Mouse (Mus musculus) E14TG2a.4 (cell line): ENCODE results near the gene Zfp987.
A peak's percentile ranks its signal among the peaks of the same experiment; 100 is the strongest.
"Not testable (repeated sequence)": the region's sequence is repeated elsewhere in the genome, so short reads cannot be mapped to it uniquely, and the experiment has no call there.

Source experiments
- H3K27me3 ChIP-seq: 2 replicates; pipeline ENCODE4 v1.6.1; 2014; ENCODE audit warnings: low read length, control low read depth; ENCODE audit not compliant: insufficient read depth
- H3K36me3 ChIP-seq: 2 replicates; pipeline ENCODE4 v1.6.1; 2014; ENCODE audit warnings: low read length, control low read depth; ENCODE audit not compliant: insufficient read depth
- H3K4me1 ChIP-seq: replicated peaks from 2 replicates; pipeline ENCODE4 v1.6.1; 2014; ENCODE audit warnings: low read depth, low read length, control low read depth
- H3K4me3 ChIP-seq: replicated peaks from 2 replicates; pipeline ENCODE4 v1.5.1; 2014; ENCODE audit warnings: mild to moderate bottlenecking, low read length
- H3K9me3 ChIP-seq: 2 replicates; pipeline ENCODE4 v1.6.1; 2014; ENCODE audit warnings: low read length, control low read depth
- CTCF ChIP-seq: conservative IDR thresholded peaks from 2 replicates; pipeline ENCODE4 v1.5.1; 2014; ENCODE audit warnings: low read length
- NANOG ChIP-seq: IDR thresholded peaks from 2 replicates; pipeline ENCODE4 v1.6.1; 2014; ENCODE audit warnings: borderline replicate concordance, low read length, mixed read lengths
- POU5F1 ChIP-seq: IDR thresholded peaks from 2 replicates; pipeline ENCODE4 v1.6.1; 2014; ENCODE audit warnings: low read length, borderline replicate concordance

Zfp987 gene

GRCm38 (mm10) chr4:146096998-146097397, at the start of gene Zfp987:
Zfp987 (plus strand) TSS chr4:146097298.
- H3K27me3 ChIP-seq, H3K9me3 ChIP-seq, H3K36me3 ChIP-seq, H3K4me1 ChIP-seq: not testable (repeated sequence)
- peak within 1 kb of the TSS; percentile 56 for H3K4me3 ChIP-seq

GRCm38 (mm10) chr4:146052536-146052935, 44.6 kb upstream of the Zfp987 start:
- H3K4me3 ChIP-seq, H3K4me1 ChIP-seq, H3K27me3 ChIP-seq, H3K36me3 ChIP-seq: not testable (repeated sequence)
- peaks cover 11% of the 10 kb centered on the region for H3K9me3 ChIP-seq

GRCm38 (mm10) chr4:146053445-146053844, 43.7 kb upstream of the Zfp987 start:
- H3K27me3 ChIP-seq, H3K4me1 ChIP-seq, H3K36me3 ChIP-seq, H3K4me3 ChIP-seq: not testable (repeated sequence)
- H3K9me3 ChIP-seq = peaks cover 14% of the 10 kb centered on the region

- H3K9me3 ChIP-seq = peaks cover 33% of the 10 kb centered on the region
- H3K36me3 ChIP-seq = no peaks in the 10 kb centered on the region
- no peak overlapping the region for H3K4me3 ChIP-seq
- H3K27me3 ChIP-seq = no peaks in the 10 kb centered on the region
- TF ChIP-seq POU5F1 = no peak
- no peak for TF ChIP-seq CTCF
- no peak for TF ChIP-seq NANOG
- H3K4me1 ChIP-seq = no peaks in the 10 kb centered on the region
Measured at GRCm38 (mm10) chr4:146055335-146055734, 41.8 kb upstream of the Zfp987 start.

- not testable (repeated sequence) for H3K36me3 ChIP-seq, H3K4me3 ChIP-seq, H3K4me1 ChIP-seq, H3K27me3 ChIP-seq
- peaks cover 57% of the 10 kb centered on the region for H3K9me3 ChIP-seq
Measured at GRCm38 (mm10) chr4:146058646-146059045, 38.5 kb upstream of the Zfp987 start.

- H3K36me3 ChIP-seq, H3K4me3 ChIP-seq, H3K4me1 ChIP-seq, H3K27me3 ChIP-seq: not testable (repeated sequence)
- peaks cover 61% of the 10 kb centered on the region for H3K9me3 ChIP-seq
Measured at GRCm38 (mm10) chr4:146059078-146059477, 38.0 kb upstream of the Zfp987 start.

- H3K27me3 ChIP-seq, H3K4me1 ChIP-seq, H3K36me3 ChIP-seq: not testable (repeated sequence)
- Histone ChIP-seq H3K9me3 (peaks cover 72% of the 10 kb centered on the region), H3K4me3 (0 out of 2 replicates have a peak overlapping the region, but pooled peaks have one; percentile 1)
Measured at GRCm38 (mm10) chr4:146059974-146060693, 37.0 kb upstream of the Zfp987 start.

- H3K9me3 ChIP-seq = peaks cover 76% of the 10 kb centered on the region
- H3K27me3 ChIP-seq, H3K4me3 ChIP-seq, H3K36me3 ChIP-seq, H3K4me1 ChIP-seq: not testable (repeated sequence)
Measured at GRCm38 (mm10) chr4:146061082-146061481, 36.0 kb upstream of the Zfp987 start.

- not testable (repeated sequence) for H3K4me1 ChIP-seq, H3K4me3 ChIP-seq, H3K36me3 ChIP-seq, H3K27me3 ChIP-seq
- H3K9me3 ChIP-seq = peaks cover 84% of the 10 kb centered on the region
Measured at GRCm38 (mm10) chr4:146062021-146062420, 35.1 kb upstream of the Zfp987 start.

GRCm38 (mm10) chr4:146063001-146063400, 34.1 kb upstream of the Zfp987 start:
- H3K4me1 ChIP-seq, H3K36me3 ChIP-seq, H3K27me3 ChIP-seq: not testable (repeated sequence)
- peaks cover 81% of the 10 kb centered on the region for H3K9me3 ChIP-seq
- H3K4me3 ChIP-seq = 0 out of 2 replicates have a peak overlapping the region, but pooled peaks have one; percentile 5

GRCm38 (mm10) chr4:146063621-146064020, 33.5 kb upstream of the Zfp987 start:
- H3K27me3 ChIP-seq, H3K4me1 ChIP-seq, H3K36me3 ChIP-seq: not testable (repeated sequence)
- Histone ChIP-seq H3K9me3 (peaks cover 81% of the 10 kb centered on the region), H3K4me3 (peak overlapping the region; percentile 35; the same call in 1 of the 2 replicates)

GRCm38 (mm10) chr4:146064807-146065206, 32.3 kb upstream of the Zfp987 start:
- not testable (repeated sequence) for H3K4me1 ChIP-seq, H3K36me3 ChIP-seq, H3K4me3 ChIP-seq, H3K27me3 ChIP-seq
- H3K9me3 ChIP-seq = peaks cover 77% of the 10 kb centered on the region
